Mouse (Mus musculus): Measurements from ENCODE around the gene Gm7861. TPM values are rescaled to one million over a fixed set of nuclear protein-coding genes. Genes with fewer than 3 reads are reported as not detected.
"Not testable (repeated sequence)": the region's sequence is repeated elsewhere in the genome, so short reads cannot be mapped to it uniquely, and the experiment has no call there.

Gene Gm7861
- total RNA-seq (2014; fragmentation: Nextera tagmentation) (not detected in 2 replicates), total RNA-seq (2017) (not detected in 2 replicates)

- ATAC-seq (replicated peaks; ENCODE audit: low FRiP score, low TSS enrichment, poor library complexity, severe bottlenecking) = not testable (repeated sequence)
Measured at GRCm38 (mm10) chr8:21594408-21594807, at the start of gene Gm7861. TSS of gene Gm7861 (minus strand) at chr8:21594508.

DNA sequence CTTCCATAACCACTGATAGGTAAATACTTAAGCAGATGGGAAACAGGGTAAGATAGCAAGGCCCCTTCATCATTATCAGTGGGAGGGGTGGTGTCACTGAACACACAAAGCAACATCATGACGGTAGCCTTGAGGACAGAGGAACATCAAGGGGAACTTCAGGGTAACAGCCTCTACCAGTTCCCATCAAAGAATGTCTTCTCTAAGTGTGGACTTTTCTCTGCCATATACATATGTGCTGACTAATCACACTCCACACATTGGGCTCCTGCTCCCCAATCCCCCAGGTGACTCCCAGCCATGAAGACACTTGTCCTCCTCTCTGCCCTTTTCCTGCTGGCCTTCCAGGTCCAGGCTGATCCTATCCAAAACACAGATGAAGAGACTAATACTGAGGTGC is 23.6 kb upstream of the Gm7861 start, which contains the start of gene Defa26:
Defa26 (plus strand) TSS at position 301 of the 400 bp plus-strand sequence.
- not testable (repeated sequence) for ATAC-seq (replicated peaks; ENCODE audit: low FRiP score, low TSS enrichment, poor library complexity, severe bottlenecking)

GRCm38 (mm10) chr8:21582706-21583105 is 11.6 kb downstream of the Gm7861 start, which contains the start of gene Defa28:
TSS of gene Defa28 (plus strand) at chr8:21583006.
- not testable (repeated sequence) for ATAC-seq (replicated peaks; ENCODE audit: low FRiP score, low TSS enrichment, poor library complexity, severe bottlenecking)

- not testable (repeated sequence) for ATAC-seq (replicated peaks; ENCODE audit: low FRiP score, low TSS enrichment, poor library complexity, severe bottlenecking)
Measured at GRCm38 (mm10) chr8:21565086-21565485, 29.2 kb downstream of the Gm7861 start, which contains the start of gene Defa37. TSS of gene Defa37 (plus strand) at chr8:21565386.

Other genes with a start within 250 kb of the Gm7861 start
- not detected in 2 replicates for gene Defa2, start 216.0 kb downstream of the Gm7861 start, total RNA-seq (2014; fragmentation: Nextera tagmentation)
- gene Defa2, start 216.0 kb downstream of the Gm7861 start, total RNA-seq (2017) = not detected in 2 replicates
- gene Defa33, start 202.7 kb downstream of the Gm7861 start, total RNA-seq (2014; fragmentation: Nextera tagmentation) = not detected in 2 replicates
- gene Defa33, start 202.7 kb downstream of the Gm7861 start, total RNA-seq (2017) = not detected in 2 replicates
- not detected in 2 replicates for gene Defa36, start 167.1 kb downstream of the Gm7861 start, total RNA-seq (2014; fragmentation: Nextera tagmentation)
- not detected in 2 replicates for gene Defa36, start 167.1 kb downstream of the Gm7861 start, total RNA-seq (2017)
- gene Gm7849, start 137.9 kb downstream of the Gm7861 start, total RNA-seq (2014; fragmentation: Nextera tagmentation) = not detected in 2 replicates
- not detected in 2 replicates for gene Gm7849, start 137.9 kb downstream of the Gm7861 start, total RNA-seq (2017)
- gene Defa20, start 85.2 kb downstream of the Gm7861 start, total RNA-seq (2014; fragmentation: Nextera tagmentation) = not detected in 2 replicates
- not detected in 2 replicates for gene Defa20, start 85.2 kb downstream of the Gm7861 start, total RNA-seq (2017)
- not detected in 2 replicates for gene Defa32, start 65.5 kb downstream of the Gm7861 start, total RNA-seq (2014; fragmentation: Nextera tagmentation)
- gene Defa32, start 65.5 kb downstream of the Gm7861 start, total RNA-seq (2017) = not detected in 2 replicates
- not detected in 2 replicates for gene Defa37, start 29.1 kb downstream of the Gm7861 start, total RNA-seq (2014; fragmentation: Nextera tagmentation)
- not detected in 2 replicates for gene Defa37, start 29.1 kb downstream of the Gm7861 start, total RNA-seq (2017)
- not detected in 2 replicates for gene Defa28, start 11.5 kb downstream of the Gm7861 start, total RNA-seq (2014; fragmentation: Nextera tagmentation)
- gene Defa28, start 11.5 kb downstream of the Gm7861 start, total RNA-seq (2017) = not detected in 2 replicates
- gene Defa26, start 23.7 kb upstream of the Gm7861 start, total RNA-seq (2014; fragmentation: Nextera tagmentation) = not detected in 2 replicates
- not detected in 2 replicates for gene Defa26, start 23.7 kb upstream of the Gm7861 start, total RNA-seq (2017)
- not detected in 2 replicates for gene Defa17, start 61.3 kb upstream of the Gm7861 start, total RNA-seq (2014; fragmentation: Nextera tagmentation)
- not detected in 2 replicates for gene Defa17, start 61.3 kb upstream of the Gm7861 start, total RNA-seq (2017)
- gene Defa34, start 71.3 kb upstream of the Gm7861 start, total RNA-seq (2014; fragmentation: Nextera tagmentation) = not detected in 2 replicates
- not detected in 2 replicates for gene Defa34, start 71.3 kb upstream of the Gm7861 start, total RNA-seq (2017)
- not detected in 2 replicates for gene AY761184, start 109.1 kb upstream of the Gm7861 start, total RNA-seq (2014; fragmentation: Nextera tagmentation)
- gene AY761184, start 109.1 kb upstream of the Gm7861 start, total RNA-seq (2017) = not detected in 2 replicates
- not detected in 2 replicates for gene Defa24, start 140.0 kb upstream of the Gm7861 start, total RNA-seq (2014; fragmentation: Nextera tagmentation)
- gene Defa24, start 140.0 kb upstream of the Gm7861 start, total RNA-seq (2017) = not detected in 2 replicates
- not detected in 2 replicates for gene Defb50, start 229.0 kb upstream of the Gm7861 start, total RNA-seq (2014; fragmentation: Nextera tagmentation)
- not detected in 2 replicates for gene Defb50, start 229.0 kb upstream of the Gm7861 start, total RNA-seq (2017)
- gene Defb2, start 245.4 kb upstream of the Gm7861 start, total RNA-seq (2014; fragmentation: Nextera tagmentation) = not detected in 2 replicates
- gene Defb2, start 245.4 kb upstream of the Gm7861 start, total RNA-seq (2017) = not detected in 2 replicates

Data from megakaryocyte-erythroid progenitor cell, adult 5-6 weeks (primary cell).